Mouse (Mus musculus) forebrain, postnatal 0 days (tissue): Measurements from ENCODE around the gene Emc10. TPM values are rescaled to one million over a fixed set of nuclear protein-coding genes. Genes with fewer than 3 reads are reported as not detected.

Experiments
- ATAC-seq: fragments of 200-750 bp; cut with Nextera tagmentation; 2 replicates; pipeline ENCODE4 v1.8.0; 2017; ENCODE audit warnings: mild to moderate bottlenecking, moderate library complexity
- DNase-seq: peaks from one replicate; pipeline ENCODE4 v3.0.0-alpha.2; 2015
- H3K27ac ChIP-seq: fragments of 300-500 bp; sonication (generic); 2 replicates; pipeline ENCODE4 v1.5.1; 2014; ENCODE audit warnings: low read depth, mild to moderate bottlenecking, antibody characterized with exemption, low read length, moderate library complexity, mixed read lengths
- H3K27me3 ChIP-seq: fragments of 300-500 bp; sonication (generic); 2 replicates; pipeline ENCODE4 v1.6.1; 2014; ENCODE audit warnings: mild to moderate bottlenecking, low read length, mixed read lengths; ENCODE audit not compliant: insufficient read depth
- H3K36me3 ChIP-seq: fragments of 300-500 bp; sonication (generic); 2 replicates; pipeline ENCODE4 v1.6.1; 2014; ENCODE audit warnings: mild to moderate bottlenecking, moderate library complexity; ENCODE audit not compliant: insufficient read depth
- H3K4me1 ChIP-seq: fragments of 300-500 bp; sonication (generic); 2 replicates; pipeline ENCODE4 v1.6.1; 2014; ENCODE audit warnings: antibody characterized with exemption; ENCODE audit not compliant: insufficient read depth
- H3K4me2 ChIP-seq: fragments of 300-500 bp; sonication (generic); 2 replicates; pipeline ENCODE4 v1.6.1; 2014; ENCODE audit warnings: low read depth, mild to moderate bottlenecking, moderate library complexity
- H3K4me3 ChIP-seq: fragments of 300-500 bp; sonication (generic); 2 replicates; pipeline ENCODE4 v1.5.1; 2014; ENCODE audit warnings: low read depth, low read length, mixed read lengths
- H3K9ac ChIP-seq: fragments of 300-500 bp; sonication (generic); 2 replicates; pipeline ENCODE4 v1.6.1; 2014; ENCODE audit warnings: mild to moderate bottlenecking
- H3K9me3 ChIP-seq: fragments of 300-500 bp; sonication (generic); 2 replicates; pipeline ENCODE4 v1.6.1; 2016; ENCODE audit warnings: low read length
- CTCF ChIP-seq: sonication (generic); IDR thresholded peaks from 2 replicates; pipeline ENCODE4 v1.5.1; 2016; ENCODE audit warnings: antibody characterized with exemption, control low read depth, low read depth
- WGBS: fragments of 180-500 bp; shearing (Covaris S2); extraction: QIAGEN DNeasy Blood & Tissue Kit; methylation state at CpG from one replicate; pipeline ENCODE4 v1.1.7; 2014; 5-methylcytosine and 5-hydroxymethylcytosine counted together
- polyA plus RNA-seq: library from polyadenylated mRNA; unstranded; fragments of >200 nt; fragmentation: Nextera tagmentation; extraction: Ambion mirVana; gene quantifications from 2 replicates; pipeline ENCODE4 v1.2.1, GENCODE M21; 2015
- total RNA-seq: library from RNA; depleted of rRNA; stranded (reverse); fragments of >200 nt; gene quantifications from 2 replicates; pipeline ENCODE4 v1.2.3, GENCODE M21; 2014

Emc10 gene
- total and polyA plus RNA-seq, 2 experiments from 2014 or later = 168 to 238 TPM

DNA sequence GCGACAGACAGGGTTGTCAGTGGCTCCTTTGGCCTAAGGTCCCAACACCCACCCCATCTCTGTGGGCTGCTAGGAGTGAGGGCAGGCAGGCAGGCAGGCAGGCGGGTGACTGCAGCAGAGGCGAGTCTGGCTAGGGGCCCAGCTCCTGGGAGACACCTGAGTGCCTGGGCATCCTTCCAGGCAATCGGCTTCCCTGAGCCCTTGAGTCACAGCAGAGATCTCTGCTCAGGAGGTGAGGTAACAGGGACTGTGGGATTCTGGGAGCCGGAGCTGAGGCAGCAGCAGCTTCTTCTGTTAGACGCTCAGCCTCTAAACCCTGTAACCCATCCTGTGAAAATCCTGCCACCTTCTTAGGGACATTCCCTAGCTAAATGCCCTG lies 40.2 kb upstream of the Emc10 start:
- Histone ChIP-seq H3K4me1 (no peaks in the 10 kb centered on the region), H3K4me3 (no peak overlapping the region), H3K36me3 (peaks cover 15% of the 10 kb centered on the region), H3K27me3 (no peaks in the 10 kb centered on the region), H3K9ac (no peak overlapping the region), H3K9me3 (no peaks in the 10 kb centered on the region), H3K27ac (peak overlapping the region; percentile 35; the same call in 1 of the 2 replicates), H3K4me2 (no peak overlapping the region)
- DNase-seq = no peak
- 63% methylated on average over 6 of the region's 6 CpGs for WGBS
- TF ChIP-seq CTCF = no peak
- ATAC-seq = no peak

DNA sequence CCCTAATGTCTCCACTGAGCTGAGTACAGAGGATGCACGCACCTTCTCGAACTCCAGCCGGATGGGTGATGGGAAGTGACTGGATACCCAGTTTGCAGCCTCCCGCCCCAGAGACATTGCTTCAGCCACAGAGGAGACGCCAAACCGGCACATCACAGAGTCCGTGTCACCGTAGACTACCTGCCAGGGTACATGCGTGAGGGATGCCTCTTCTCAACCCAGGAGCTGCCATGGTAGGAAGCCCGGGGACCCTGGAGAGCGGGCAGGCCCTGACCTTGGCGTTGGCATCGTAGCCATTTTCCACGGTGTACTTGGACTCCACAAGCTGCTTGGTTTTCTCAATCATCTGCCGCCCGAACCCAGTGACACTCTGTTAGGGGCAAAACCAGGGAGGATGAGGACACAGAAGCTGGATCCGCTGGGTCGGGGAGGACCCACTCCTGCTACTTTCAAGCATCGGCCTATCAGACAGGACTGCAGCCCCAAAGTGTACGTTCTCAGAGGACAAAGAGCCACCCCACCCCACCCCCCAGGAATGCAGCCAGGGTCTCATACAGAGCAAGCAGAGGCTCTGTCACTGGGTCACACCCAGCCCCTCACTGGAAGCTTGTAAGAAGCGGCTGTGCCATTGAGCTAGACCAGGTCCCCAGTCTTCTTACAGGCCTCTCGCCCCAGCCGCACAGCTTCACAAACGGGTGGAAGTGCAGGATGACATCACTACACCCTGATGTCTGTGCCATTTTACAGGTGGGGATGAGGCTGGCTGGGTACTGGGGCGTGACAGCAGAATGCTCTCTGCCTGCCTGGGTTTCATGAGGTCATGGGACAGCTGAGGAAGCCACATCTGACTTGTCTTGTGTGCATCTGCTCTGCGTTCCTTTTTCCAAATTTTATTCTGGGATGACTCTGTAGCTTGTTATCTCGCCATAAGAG lies 39.6 kb upstream of the Emc10 start:
- no peak overlapping the region for H3K4me2 ChIP-seq
- DNase-seq (no peak), ATAC-seq (no peak)
- H3K9me3 ChIP-seq = no peaks in the 10 kb centered on the region
- 93% methylated on average over 27 of the region's 27 CpGs for WGBS
- TF ChIP-seq CTCF = no peak
- no peak overlapping the region for H3K27ac ChIP-seq
- no peaks in the 10 kb centered on the region for H3K27me3 ChIP-seq
- peaks cover 12% of the 10 kb centered on the region for H3K36me3 ChIP-seq
- no peak overlapping the region for H3K4me3 ChIP-seq
- H3K9ac ChIP-seq = no peak overlapping the region
- H3K4me1 ChIP-seq = no peaks in the 10 kb centered on the region

DNA sequence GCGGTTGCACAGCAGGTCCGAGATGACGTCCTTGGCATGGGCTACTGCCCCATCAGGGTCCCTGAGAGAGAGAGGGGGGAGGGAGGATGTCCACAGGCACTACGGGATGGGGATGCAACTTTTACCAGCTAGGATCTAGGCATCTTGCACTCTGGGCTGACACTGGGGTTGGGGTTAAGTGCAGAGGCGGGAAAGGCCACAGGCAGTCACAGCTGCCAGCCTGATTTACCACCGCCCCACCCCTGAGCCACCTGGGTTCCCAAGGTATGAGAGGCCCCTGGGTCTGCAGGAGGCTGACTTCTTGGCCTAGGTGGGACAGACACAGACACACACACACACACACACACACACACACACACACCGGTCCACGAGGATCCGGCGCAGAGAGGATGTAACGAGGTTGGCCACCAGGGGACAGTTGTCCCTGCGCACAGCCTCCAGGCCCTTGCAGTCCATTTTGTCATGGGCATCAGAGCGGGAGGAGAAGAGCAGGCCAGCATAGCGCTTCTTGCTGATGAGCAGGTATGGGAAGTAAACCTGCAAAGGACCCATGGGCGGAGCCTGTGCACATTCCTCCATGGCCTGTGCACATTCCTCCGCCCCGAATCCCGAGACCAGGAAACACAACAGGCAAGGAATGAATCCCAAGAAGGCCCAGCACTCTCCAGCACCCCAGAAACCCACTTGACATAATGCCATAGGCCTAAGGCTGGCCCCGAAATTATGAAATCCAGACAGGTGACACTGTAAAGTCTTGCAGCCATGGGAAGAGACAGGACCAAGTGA lies 38.5 kb upstream of the Emc10 start:
- Histone ChIP-seq H3K36me3 (0 out of 2 replicates have a peak, but pooled peaks cover 3% of the 10 kb centered on the region), H3K4me2 (no peak overlapping the region), H3K9ac (no peak overlapping the region), H3K4me3 (no peak overlapping the region), H3K27ac (no peak overlapping the region), H3K9me3 (no peaks in the 10 kb centered on the region), H3K4me1 (no peaks in the 10 kb centered on the region), H3K27me3 (no peaks in the 10 kb centered on the region)
- ATAC-seq (no peak), DNase-seq (no peak)
- peak; percentile 23; the same call in 1 of the 2 replicates for TF ChIP-seq CTCF
- 85% methylated on average over 19 of the region's 19 CpGs for WGBS

DNA sequence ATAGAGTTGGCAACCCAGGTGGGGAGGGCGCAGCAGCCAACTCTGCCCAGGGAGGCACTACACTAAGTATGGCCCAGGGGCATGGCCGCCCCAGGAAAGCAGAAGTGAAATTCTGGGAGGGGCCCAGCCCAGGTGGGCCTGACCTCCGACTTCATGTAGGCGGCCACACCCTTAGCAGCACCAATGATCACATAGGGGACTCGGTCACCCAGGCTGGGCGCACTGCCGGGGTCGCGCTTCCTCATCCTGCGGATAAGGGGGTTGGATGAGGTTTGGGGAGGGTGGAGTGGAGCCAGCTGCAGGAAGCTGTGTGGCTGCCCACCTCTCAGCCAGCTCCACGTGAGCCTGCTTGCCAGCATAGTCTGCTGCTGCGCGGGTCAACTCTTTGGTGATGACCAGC lies 37.9 kb upstream of the Emc10 start:
- H3K27me3 ChIP-seq = no peaks in the 10 kb centered on the region
- no peaks in the 10 kb centered on the region for H3K9me3 ChIP-seq
- DNase-seq = no peak
- 96% methylated on average over 13 of the region's 13 CpGs for WGBS
- H3K9ac ChIP-seq = no peak overlapping the region
- H3K27ac ChIP-seq = no peak overlapping the region
- no peak for TF ChIP-seq CTCF
- no peak overlapping the region for H3K4me3 ChIP-seq
- no peak for ATAC-seq
- H3K4me1 ChIP-seq = no peaks in the 10 kb centered on the region
- 0 out of 2 replicates have a peak, but pooled peaks cover 3% of the 10 kb centered on the region for H3K36me3 ChIP-seq
- no peak overlapping the region for H3K4me2 ChIP-seq

DNA sequence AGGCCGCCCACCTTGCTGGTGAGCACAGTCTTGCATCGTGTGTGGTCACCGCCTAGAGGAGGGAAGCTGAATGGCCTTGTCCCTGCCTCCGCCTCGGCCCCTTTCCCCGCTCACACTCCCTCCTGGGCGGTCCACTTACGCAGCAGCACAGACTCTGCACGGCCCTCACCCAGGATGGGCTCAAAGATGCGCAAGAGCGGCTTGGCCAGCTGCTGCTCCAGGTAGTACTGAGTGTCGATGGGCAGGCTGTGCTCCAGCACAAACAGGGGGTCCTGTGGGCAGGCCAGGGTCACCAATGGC lies 37.4 kb upstream of the Emc10 start:
- H3K27ac ChIP-seq = no peak overlapping the region
- H3K4me1 ChIP-seq = no peaks in the 10 kb centered on the region
- ATAC-seq (no peak), DNase-seq (no peak)
- H3K27me3 ChIP-seq = no peaks in the 10 kb centered on the region
- no peak overlapping the region for H3K4me3 ChIP-seq
- no peaks in the 10 kb centered on the region for H3K9me3 ChIP-seq
- no peak for TF ChIP-seq CTCF
- WGBS = 72% methylated on average over 12 of the region's 12 CpGs
- H3K9ac ChIP-seq = no peak overlapping the region
- H3K4me2 ChIP-seq = no peak overlapping the region
- 0 out of 2 replicates have a peak, but pooled peaks cover 3% of the 10 kb centered on the region for H3K36me3 ChIP-seq

DNA sequence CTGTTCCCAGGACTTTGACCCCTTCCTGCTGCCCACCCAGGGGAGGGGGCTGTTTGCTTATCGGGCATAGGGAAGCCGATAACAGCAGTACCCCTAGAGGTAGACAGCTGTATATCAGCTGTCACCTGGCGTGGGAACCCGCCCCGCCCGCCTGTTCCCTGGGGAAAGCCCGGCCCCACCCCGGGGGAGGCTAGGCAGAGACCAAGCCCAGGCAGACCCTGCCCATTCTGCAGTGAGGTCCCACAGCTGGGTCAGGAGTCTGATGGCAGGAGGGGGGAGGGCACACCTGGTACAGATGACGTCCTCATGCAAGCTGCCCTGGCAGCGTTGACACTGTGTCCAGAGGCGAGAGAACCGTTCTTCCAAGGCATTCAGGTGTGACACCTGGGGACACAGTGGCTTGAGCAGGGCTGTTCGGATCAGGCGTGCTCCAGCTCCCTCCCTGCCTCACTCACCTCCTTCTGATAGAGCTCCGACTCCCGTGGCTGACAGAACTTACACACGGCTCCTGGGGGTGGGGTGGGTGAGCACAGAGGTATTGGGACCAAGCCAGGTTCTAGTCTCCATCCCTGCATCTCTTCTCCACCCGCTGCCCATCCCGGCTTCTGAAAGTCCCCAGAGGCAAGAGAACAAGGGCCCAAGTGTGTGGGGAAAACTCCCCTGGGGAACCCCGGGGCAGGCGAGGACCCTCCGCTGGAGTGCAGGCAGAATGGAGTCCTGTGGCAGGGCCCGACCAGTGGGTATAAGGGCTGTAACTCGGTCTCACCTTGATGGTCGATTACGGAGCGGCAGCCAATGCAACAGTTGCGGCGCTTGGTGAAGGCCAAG lies 36.8 kb upstream of the Emc10 start:
- no peaks in the 10 kb centered on the region for H3K27me3 ChIP-seq
- H3K4me1 ChIP-seq = no peaks in the 10 kb centered on the region
- DNase-seq (no peak), ATAC-seq (no peak)
- no peak overlapping the region for H3K9ac ChIP-seq
- WGBS = 86% methylated on average over 29 of the region's 29 CpGs
- no peak overlapping the region for H3K4me2 ChIP-seq
- H3K36me3 ChIP-seq = 0 out of 2 replicates have a peak, but pooled peaks cover 3% of the 10 kb centered on the region
- no peaks in the 10 kb centered on the region for H3K9me3 ChIP-seq
- no peak overlapping the region for H3K27ac ChIP-seq
- no peak overlapping the region for H3K4me3 ChIP-seq
- no peak for TF ChIP-seq CTCF
